Mouse (Mus musculus) cortical plate, adult 2 months (tissue): ENCODE data around the gene Siae.

Experiments used
- CTCF ChIP-seq: fragments of 200-500 bp; IDR thresholded peaks from 2 replicates; pipeline ENCODE4 v1.5.1; 2011; ENCODE audit warnings: mild to moderate bottlenecking, control low read depth, low read length; ENCODE audit not compliant: insufficient read depth; ENCODE audit errors: extremely low read depth
- POLR2A ChIP-seq: fragments of 200-500 bp; IDR thresholded peaks from 2 replicates; pipeline ENCODE4 v1.6.1; 2011; ENCODE audit warnings: mild to moderate bottlenecking, low read length, control low read depth; ENCODE audit not compliant: insufficient read depth; ENCODE audit errors: extremely low read depth

GRCm38 (mm10) chr9:37628581-37628980 lies 73.1 kb downstream of the Siae start:
- TF ChIP-seq CTCF: no peak
- no peak for TF ChIP-seq POLR2A
